Mouse (Mus musculus) gonadal fat pad, adult 2 months (tissue): ENCODE measurements around the gene Stpg1. TPM values are rescaled to one million over a fixed set of nuclear protein-coding genes. Genes with fewer than 3 reads are reported as not detected.

Source experiments
- DNase-seq: peaks from one replicate; pipeline ENCODE4 v3.0.0-alpha.2; 2012; ENCODE audit warnings: low read depth
- polyA plus RNA-seq: library from polyadenylated mRNA; depleted of rRNA; stranded (reverse); fragments of >200 nt; gene quantifications from 2 replicates; pipeline ENCODE4 v1.2.3, GENCODE M21; 2012

Gene Stpg1
- polyA plus RNA-seq, 1 experiment: 0.49 TPM

- no peak for DNase-seq
Measured at GRCm38 (mm10) chr4:135513865-135514264, 19.3 kb downstream of the Stpg1 start.

GRCm38 (mm10) chr4:135514925-135515324, 20.3 kb downstream of the Stpg1 start:
- no peak for DNase-seq

DNA sequence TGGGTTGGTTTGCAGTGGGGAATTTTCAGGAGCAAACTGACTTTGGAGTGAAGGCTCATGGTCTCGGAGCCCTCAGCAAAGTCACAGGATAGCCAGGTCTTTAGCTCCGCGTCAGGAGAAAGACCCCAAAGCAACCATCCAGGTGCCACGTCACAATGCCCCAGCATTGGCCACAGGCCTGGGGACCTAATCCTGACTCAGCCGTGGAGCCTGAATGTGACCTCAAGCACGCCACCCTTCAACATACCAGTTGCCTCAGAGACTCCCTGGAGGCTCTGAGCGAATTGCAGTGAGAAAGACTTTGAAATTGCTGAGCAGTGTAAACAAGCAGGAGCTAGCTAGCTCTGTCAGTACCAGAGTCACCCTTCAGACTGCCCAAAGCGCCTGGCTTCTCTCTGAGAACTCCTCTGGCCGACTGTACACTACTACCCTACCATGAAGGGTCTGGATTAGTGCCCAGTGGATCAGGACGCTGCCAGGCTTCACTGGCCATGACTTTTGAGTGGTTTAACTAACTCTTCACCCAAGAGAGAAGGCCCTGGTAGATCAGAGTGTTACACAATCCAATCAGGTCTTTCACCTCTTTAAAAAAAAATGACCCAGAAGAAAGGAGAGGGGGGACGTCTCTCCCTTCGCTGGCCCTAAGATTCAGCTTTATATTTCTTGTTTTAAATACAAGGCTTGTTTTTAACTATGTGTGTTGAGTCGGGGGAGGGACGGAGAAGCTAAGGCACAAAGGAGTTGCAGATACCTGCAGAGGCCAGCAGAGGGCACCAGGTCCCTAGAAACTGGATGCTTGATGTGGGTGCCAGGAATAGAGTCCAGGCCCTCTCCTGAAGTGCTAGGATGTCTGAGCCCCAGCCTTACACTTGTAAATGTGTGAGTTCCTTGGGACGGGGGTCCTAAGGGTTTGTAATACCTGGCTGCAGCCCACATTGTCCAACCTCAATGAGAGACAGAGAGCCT, 22.0 kb downstream of the Stpg1 start:
- DNase-seq: no peak

DNA sequence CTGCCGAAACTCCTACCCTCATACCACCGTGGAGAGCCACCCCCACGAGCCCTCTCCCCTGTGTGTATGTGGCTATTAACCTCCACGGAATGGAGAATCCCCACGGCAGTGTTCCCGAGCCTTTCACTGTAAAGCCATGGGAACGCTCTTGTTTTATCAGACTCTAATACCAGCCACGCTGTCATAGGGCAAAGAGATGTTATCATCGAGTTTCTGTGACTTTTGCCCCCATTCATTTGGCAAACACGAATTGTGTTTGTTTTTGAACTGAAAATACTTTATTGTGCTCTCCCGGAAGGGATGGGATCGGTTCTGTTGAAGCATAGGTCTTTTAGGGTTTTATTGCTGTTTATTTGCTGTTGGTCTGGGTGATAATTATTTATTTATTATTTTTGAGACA, 23.5 kb downstream of the Stpg1 start:
- no peak for DNase-seq

DNA sequence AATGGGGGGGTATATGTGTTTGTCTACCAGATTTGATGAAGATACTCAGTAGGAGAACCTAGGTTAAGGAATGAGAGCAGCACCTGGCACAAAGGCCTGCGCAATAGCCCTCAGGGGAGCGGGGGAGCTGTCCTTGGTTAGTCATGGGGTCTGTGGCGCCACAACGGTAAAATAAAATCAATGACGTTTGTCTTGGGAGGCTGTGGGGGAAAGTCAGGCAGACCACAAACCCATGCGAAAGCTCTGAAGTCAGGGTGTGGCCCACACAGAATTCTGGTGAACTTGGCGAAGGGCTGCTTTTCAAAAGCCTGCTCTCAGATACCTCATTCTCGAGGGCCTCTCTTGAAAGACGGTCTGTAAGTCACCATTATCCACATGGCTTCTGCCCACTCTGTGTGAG, 25.8 kb downstream of the Stpg1 start:
- DNase-seq: no peak

- DNase-seq: no peak
Measured at GRCm38 (mm10) chr4:135523939-135524338, 29.3 kb downstream of the Stpg1 start.

- no peak for DNase-seq
Measured at GRCm38 (mm10) chr4:135525057-135525456, 30.5 kb downstream of the Stpg1 start.

GRCm38 (mm10) chr4:135526039-135526710, 31.6 kb downstream of the Stpg1 start:
- no peak for DNase-seq

GRCm38 (mm10) chr4:135530270-135530669, 35.7 kb downstream of the Stpg1 start:
- no peak for DNase-seq

- DNase-seq: no peak
Measured at GRCm38 (mm10) chr4:135531236-135531635, 36.6 kb downstream of the Stpg1 start.

GRCm38 (mm10) chr4:135531771-135532613, 37.4 kb downstream of the Stpg1 start:
- no peak for DNase-seq

GRCm38 (mm10) chr4:135533001-135533400, 38.4 kb downstream of the Stpg1 start:
- no peak for DNase-seq

DNA sequence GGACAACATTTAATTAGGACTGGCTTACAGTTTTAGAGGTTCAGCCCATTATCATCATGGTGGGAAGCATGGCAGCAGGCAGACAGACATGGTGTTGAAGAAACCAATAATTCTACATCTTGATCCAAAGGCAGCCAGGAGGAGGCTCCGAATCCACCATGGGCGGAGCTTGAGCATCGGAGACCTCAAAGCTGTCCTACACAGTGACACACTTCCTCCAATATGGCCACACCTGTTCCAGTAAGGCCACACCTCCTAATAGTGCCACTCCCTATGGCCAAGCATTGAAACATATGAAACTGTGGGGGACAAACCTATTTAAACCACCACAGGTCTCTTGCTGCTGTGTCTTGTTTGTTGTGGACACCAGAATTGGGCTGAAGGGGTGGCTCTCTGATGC, 40.4 kb downstream of the Stpg1 start:
- DNase-seq: no peak

DNA sequence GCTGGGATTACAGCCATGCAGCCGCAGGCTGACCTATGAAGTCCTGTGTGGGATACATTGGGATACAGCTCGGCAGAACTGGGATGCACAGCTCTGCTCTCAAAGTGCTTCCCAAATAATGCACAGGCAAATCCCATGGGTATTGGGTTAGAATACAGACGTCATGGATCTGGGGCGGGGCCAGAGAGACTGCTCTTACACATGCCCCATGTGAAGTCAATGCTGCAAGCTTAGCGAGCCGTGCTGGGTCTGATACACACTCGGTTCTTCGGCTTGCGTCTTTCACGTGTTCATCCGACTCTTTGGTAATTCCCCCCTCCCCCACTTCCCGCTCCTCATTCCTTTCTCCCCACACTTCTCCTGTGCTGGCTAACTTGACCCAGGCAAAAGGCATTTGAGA, 44.5 kb downstream of the Stpg1 start:
- no peak for DNase-seq

GRCm38 (mm10) chr4:135540057-135540456, 45.5 kb downstream of the Stpg1 start:
- no peak for DNase-seq

- DNase-seq: no peak
Measured at GRCm38 (mm10) chr4:135544284-135544683, 49.7 kb downstream of the Stpg1 start.

DNA sequence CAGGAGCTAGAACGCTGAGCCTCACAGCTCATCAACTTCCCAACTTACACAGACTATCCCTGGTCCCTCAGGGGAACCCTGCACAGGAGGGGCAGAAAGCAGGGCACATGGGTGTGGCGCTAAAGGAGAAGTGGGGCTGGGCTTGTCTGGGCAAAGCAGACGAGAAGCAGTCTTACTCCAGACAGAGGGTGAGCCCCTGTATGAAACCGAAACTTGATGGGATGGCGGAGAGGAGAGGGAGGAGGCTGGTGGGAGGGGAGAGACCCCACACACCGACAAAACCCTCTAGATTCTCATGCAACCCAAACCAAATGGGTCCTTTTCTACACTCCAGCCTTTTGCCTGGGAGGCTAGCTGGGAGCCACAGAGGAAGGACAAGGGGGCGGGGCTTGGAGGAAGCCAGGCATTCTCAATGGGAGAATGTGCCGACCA, 50.5 kb downstream of the Stpg1 start:
- DNase-seq: no peak

- no peak for DNase-seq
Measured at GRCm38 (mm10) chr4:135546008-135546407, 51.4 kb downstream of the Stpg1 start.

- DNase-seq: no peak
Measured at GRCm38 (mm10) chr4:135546793-135547192, 52.2 kb downstream of the Stpg1 start.

DNA sequence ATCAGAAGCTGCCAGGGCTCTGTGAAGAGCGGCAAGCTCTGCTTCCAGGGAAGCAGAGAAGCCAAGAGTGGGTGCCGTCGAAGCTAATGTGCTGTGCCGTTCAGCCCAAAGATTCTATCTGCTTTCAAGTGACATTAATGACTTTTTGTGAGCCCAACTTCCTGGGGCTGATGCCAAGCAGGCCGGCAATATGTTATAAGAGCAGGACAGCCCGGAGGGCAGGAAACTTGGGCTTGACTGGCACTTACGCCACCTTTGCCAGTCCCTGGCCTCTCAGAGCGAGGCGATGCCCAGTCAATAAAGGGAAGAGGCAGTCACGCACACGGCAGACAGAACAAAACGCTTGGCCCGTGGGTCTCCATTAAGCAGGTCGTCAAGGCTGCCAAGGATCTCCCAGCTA, 53.0 kb downstream of the Stpg1 start:
- DNase-seq: peak; percentile 19

- no peak for DNase-seq
Measured at GRCm38 (mm10) chr4:135548108-135548507, 53.5 kb downstream of the Stpg1 start.

DNA sequence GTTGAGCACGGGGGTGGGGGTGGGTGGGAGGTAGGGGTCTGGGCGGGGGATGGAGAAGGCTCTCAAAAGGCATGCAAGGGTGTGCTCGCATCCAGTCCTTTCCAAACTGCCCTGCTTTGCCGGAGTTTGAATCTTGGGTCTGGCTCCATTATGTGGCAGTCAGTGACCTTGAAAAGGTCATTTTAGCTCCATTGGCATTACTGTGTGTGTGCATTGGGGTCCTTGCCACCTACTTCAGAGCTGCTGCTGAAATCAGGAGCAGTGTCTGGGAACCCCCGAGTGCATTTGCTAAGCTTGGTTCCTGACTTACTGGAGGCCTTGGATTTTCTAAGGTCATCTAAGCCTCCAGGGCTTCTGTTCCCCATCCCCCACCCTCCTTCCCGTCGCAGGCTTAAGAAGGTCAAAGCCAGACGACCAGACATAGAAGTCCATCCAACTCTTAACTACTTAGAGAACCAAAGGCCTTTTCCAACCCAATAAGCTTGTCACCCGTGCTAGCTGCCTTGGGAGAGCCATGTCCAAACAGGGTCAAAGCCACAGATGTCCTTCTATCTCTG, 54.0 kb downstream of the Stpg1 start:
- DNase-seq: no peak
